Comparison of ENCODE assay signal across 15 mouse cellular contexts in genomic region chr11:19993753-19994152, GRCm38 (mm10).
DNase-seq lines count a peak whose midpoint lies in the region; ATAC-seq and TF ChIP-seq lines count a peak whose summit lies in the region.
"Had no signal": no experiment of that assay in that cellular context is flagged by ENCODE, and none has a peak within 500 bp of the region (broad histone marks: within the 10 kb centered on the region; RNA-seq: fewer than 3 reads in every experiment).

No protein-coding gene starts in this region.

- H3K9ac ChIP-seq in liver, embryonic 11.5 days (ENCODE audit: low read depth, low read length), result no peak overlapping the region
- no peak overlapping the region for H3K9ac ChIP-seq in stomach, postnatal 0 days (ENCODE audit: low read length)

- no peaks in the 10 kb centered on the region for H3K9me3 ChIP-seq in liver, embryonic 11.5 days (ENCODE audit: control insufficient read depth, low read length)
- no peaks in the 10 kb centered on the region for H3K9me3 ChIP-seq in stomach, postnatal 0 days (ENCODE audit: control insufficient read depth, low read length)
- H3K9me3 ChIP-seq: embryonic facial prominence, embryonic 10.5 days; midbrain, embryonic 10.5 days had no signal

- no peak for TF ChIP-seq POLR2A in cerebellum, adult 2 months (IDR thresholded peaks at IDR 0.05; ENCODE audit: borderline replicate concordance, insufficient read depth, low read length)

- DNase-seq in cerebellum, adult 2 months, result no peak
- no peak for DNase-seq in cerebellum, adult 8-10 months
- peak; percentile 29 for DNase-seq in thymus, postnatal 14 days
- no peak for DNase-seq in thymus, postnatal 36 days
- DNase-seq in liver, embryonic 11.5 days (ENCODE audit: low spot score), result no peak
- DNase-seq in stomach, postnatal 0 days (ENCODE audit: low spot score), result no peak
- DNase-seq in cerebellum, postnatal 36 days, result no peak
- no peak for DNase-seq in left cerebral cortex, postnatal 14 days (ENCODE audit: low spot score in 2 of 2)
- DNase-seq: adrenal gland, adult 8-10 months; cerebellum, adult 18-20 months; gastrocnemius, postnatal 25 days; right cerebral cortex, adult 18-20 months had no signal

- no peak overlapping the region for H3K4me3 ChIP-seq in cerebellum, adult 2 months (replicated peaks; ENCODE audit: insufficient read depth, low read depth, low read length)
- H3K4me3 ChIP-seq in liver, embryonic 11.5 days (ENCODE audit: low read depth, low read length), result no peak overlapping the region
- no peak overlapping the region for H3K4me3 ChIP-seq in stomach, postnatal 0 days (ENCODE audit: low read depth, low read length)
- H3K4me3 ChIP-seq: embryonic facial prominence, embryonic 10.5 days; midbrain, embryonic 10.5 days had no signal

- TF ChIP-seq CTCF in cerebellum, adult 2 months (IDR thresholded peaks at IDR 0.05; ENCODE audit: borderline replicate concordance, insufficient read depth, low read depth, low read length), result no peak
- no peak for TF ChIP-seq CTCF in stomach, postnatal 0 days (IDR thresholded peaks at IDR 0.05; ENCODE audit: low read depth)

- peak; percentile 84 for ATAC-seq in liver, embryonic 11.5 days (replicated peaks; ENCODE audit: low FRiP score)
- no peak for ATAC-seq in stomach, postnatal 0 days (ENCODE audit: low FRiP score, low TSS enrichment)
- ATAC-seq: forebrain, embryonic 16.5 days had no signal

- H3K27ac ChIP-seq in cerebellum, adult 2 months (ENCODE audit: insufficient read depth, low read length), result peak overlapping the region; percentile 28; the same call in 1 of the 2 replicates
- peak overlapping the region; percentile 44 for H3K27ac ChIP-seq in liver, embryonic 11.5 days (ENCODE audit: low read depth, low read length)
- no peak overlapping the region for H3K27ac ChIP-seq in stomach, postnatal 0 days (replicated peaks)
- H3K27ac ChIP-seq: embryonic facial prominence, embryonic 10.5 days; midbrain, embryonic 10.5 days had no signal

- H3K4me2 ChIP-seq in liver, embryonic 11.5 days, result 0 out of 2 replicates have a peak overlapping the region, but pooled peaks have one; percentile 13
- no peak overlapping the region for H3K4me2 ChIP-seq in stomach, postnatal 0 days (replicated peaks; ENCODE audit: low read depth)

- peaks cover 47% of the 10 kb centered on the region for H3K4me1 ChIP-seq in cerebellum, adult 2 months (ENCODE audit: control insufficient read depth, insufficient read depth, low read length)
- peaks cover 57% of the 10 kb centered on the region for H3K4me1 ChIP-seq in liver, embryonic 11.5 days (replicated peaks; ENCODE audit: control insufficient read depth, insufficient read depth, low read length)
- peaks cover 9% of the 10 kb centered on the region; the same call in 1 of the 2 replicates for H3K4me1 ChIP-seq in stomach, postnatal 0 days (replicated peaks; ENCODE audit: control insufficient read depth, insufficient read depth)

- intact Hi-C loops in left cerebral cortex, postnatal 14 days (cut with DNase I), result no loop called here

- no peaks in the 10 kb centered on the region for H3K36me3 ChIP-seq in liver, embryonic 11.5 days (ENCODE audit: control insufficient read depth, insufficient read depth, low read length)
- no peaks in the 10 kb centered on the region for H3K36me3 ChIP-seq in stomach, postnatal 0 days (ENCODE audit: control insufficient read depth, insufficient read depth, low read length)

- TF ChIP-seq EP300 in stomach, postnatal 0 days (optimal IDR thresholded peaks at IDR 0.05), result no peak

- H3K27me3 ChIP-seq in cerebellum, adult 2 months (ENCODE audit: control insufficient read depth, insufficient read depth, low read length), result no peaks in the 10 kb centered on the region
- no peaks in the 10 kb centered on the region for H3K27me3 ChIP-seq in liver, embryonic 11.5 days (replicated peaks; ENCODE audit: control insufficient read depth, insufficient read depth, low read length)
- H3K27me3 ChIP-seq in stomach, postnatal 0 days (ENCODE audit: control insufficient read depth, insufficient read depth, low read length), result no peaks in the 10 kb centered on the region

- WGBS in cerebellum, adult 2 months, result 12% methylated on average over 1 of the region's 1 CpGs
- 6% methylated on average over 1 of the region's 1 CpGs for WGBS in liver, embryonic 11.5 days
- WGBS in stomach, postnatal 0 days, result 50% methylated on average over 1 of the region's 1 CpGs
